ENCODE assay signal across 9 mouse cellular contexts in the genomic region with DNA sequence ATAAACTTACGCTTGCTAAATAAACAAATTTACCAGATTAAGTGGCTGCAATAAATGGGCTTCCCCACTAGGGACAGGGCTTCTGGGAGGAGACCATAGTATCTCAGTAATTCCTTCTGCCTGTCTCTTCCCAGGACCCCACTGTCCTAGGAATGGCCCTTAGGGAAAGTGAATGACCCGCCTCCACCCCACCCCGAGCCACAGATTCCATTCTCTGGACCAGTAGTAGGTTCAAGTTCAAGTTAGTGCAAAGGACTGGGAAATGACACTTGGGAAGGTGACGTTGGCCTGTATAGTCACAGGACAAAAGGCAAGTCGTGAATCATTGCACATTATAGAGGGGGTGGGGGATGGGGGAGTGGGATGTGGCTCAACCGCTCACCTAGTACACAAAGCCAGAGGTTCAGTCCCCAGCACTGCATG. TPM values are rescaled to one million over a fixed set of nuclear protein-coding genes. Genes with fewer than 3 reads are reported as not detected.
A peak's percentile ranks its signal among the peaks of the same experiment; 100 is the strongest.
DNase-seq lines count a peak whose midpoint lies in the region; ATAC-seq and TF ChIP-seq lines count a peak whose summit lies in the region.
"Had no signal": no experiment of that assay in that cellular context is flagged by ENCODE, and none has a peak within 500 bp of the region (broad histone marks: within the 10 kb centered on the region; RNA-seq: fewer than 3 reads in every experiment).

No protein-coding gene starts in this region.

- no peaks in the 10 kb centered on the region for H3K27me3 ChIP-seq in heart, embryonic 14.5 days (ENCODE audit: control insufficient read depth, insufficient read depth, low read length)
- H3K27me3 ChIP-seq in limb, embryonic 13.5 days, result 0 out of 2 replicates have a peak, but pooled peaks cover 4% of the 10 kb centered on the region
- H3K27me3 ChIP-seq in stomach, postnatal 0 days (ENCODE audit: control insufficient read depth, insufficient read depth, low read length), result no peaks in the 10 kb centered on the region

- no peak for DNase-seq in heart, adult 11 months
- peak; percentile 33 to 67 for DNase-seq in spleen, postnatal 4 days (ENCODE audit: low spot score in 2 of 2)
- no peak for DNase-seq in spleen, postnatal 10 days (ENCODE audit: low spot score in 2 of 2)
- DNase-seq in stomach, postnatal 0 days (ENCODE audit: low spot score), result no peak
- no peak for DNase-seq in thymus, postnatal 36 days
- DNase-seq in lung, adult 2 months, result no peak
- DNase-seq: cerebellum, postnatal 36 days had no signal

- no peak overlapping the region for H3K27ac ChIP-seq in heart, embryonic 14.5 days (replicated peaks in 1 of 2; ENCODE audit: control insufficient read depth in 1 of 2, insufficient read depth in 1 of 2, low read depth in 2 of 2, low read length in 2 of 2)
- H3K27ac ChIP-seq in limb, embryonic 13.5 days, result no peak overlapping the region
- H3K27ac ChIP-seq in stomach, postnatal 0 days (replicated peaks), result no peak overlapping the region

- H3K4me2 ChIP-seq in heart, embryonic 14.5 days (ENCODE audit: low read length), result peak overlapping the region; percentile 61
- H3K4me2 ChIP-seq in limb, embryonic 13.5 days (replicated peaks), result peak overlapping the region; percentile 60
- peak overlapping the region; percentile 40 for H3K4me2 ChIP-seq in stomach, postnatal 0 days (replicated peaks; ENCODE audit: low read depth)

- TF ChIP-seq POLR2A in lung, adult 2 months (IDR thresholded peaks at IDR 0.05; ENCODE audit: borderline replicate concordance, extremely low read depth, low read depth, low read length), result no peak

- no peak for ATAC-seq in heart, embryonic 14.5 days (ENCODE audit: insufficient number of reproducible peaks, insufficient read depth, low FRiP score, low read depth)
- ATAC-seq in limb, embryonic 13.5 days (ENCODE audit: low FRiP score, low read depth), result no peak; the same call in 1 of the 2 replicates
- peak; percentile 36 for ATAC-seq in stomach, postnatal 0 days (ENCODE audit: low FRiP score, low TSS enrichment)

- TF ChIP-seq CTCF in stomach, postnatal 0 days (IDR thresholded peaks at IDR 0.05; ENCODE audit: low read depth), result peak; percentile 57
- TF ChIP-seq CTCF in lung, adult 2 months (IDR thresholded peaks at IDR 0.05; ENCODE audit: insufficient read depth, low read length), result no peak

- TF ChIP-seq EP300 in stomach, postnatal 0 days (optimal IDR thresholded peaks at IDR 0.05), result no peak

- 0 out of 2 replicates have a peak overlapping the region, but pooled peaks have one; percentile 40 for H3K9ac ChIP-seq in heart, embryonic 14.5 days (ENCODE audit: low read length)
- no peak overlapping the region for H3K9ac ChIP-seq in limb, embryonic 13.5 days
- no peak overlapping the region for H3K9ac ChIP-seq in stomach, postnatal 0 days (ENCODE audit: low read length)

- H3K9me3 ChIP-seq in heart, embryonic 14.5 days (ENCODE audit: control insufficient read depth, low read length), result no peaks in the 10 kb centered on the region
- no peaks in the 10 kb centered on the region for H3K9me3 ChIP-seq in limb, embryonic 13.5 days
- no peaks in the 10 kb centered on the region for H3K9me3 ChIP-seq in stomach, postnatal 0 days (ENCODE audit: control insufficient read depth, low read length)

- no peaks in the 10 kb centered on the region for H3K36me3 ChIP-seq in heart, embryonic 14.5 days (ENCODE audit: control insufficient read depth, insufficient read depth, low read length)
- no peaks in the 10 kb centered on the region for H3K36me3 ChIP-seq in limb, embryonic 13.5 days
- H3K36me3 ChIP-seq in stomach, postnatal 0 days (ENCODE audit: control insufficient read depth, insufficient read depth, low read length), result no peaks in the 10 kb centered on the region

- 46% methylated on average over 6 of the region's 6 CpGs for WGBS in heart, embryonic 14.5 days
- WGBS in limb, embryonic 13.5 days, result 17% methylated on average over 6 of the region's 6 CpGs
- WGBS in stomach, postnatal 0 days, result 32% methylated on average over 6 of the region's 6 CpGs
- 32% methylated on average over 6 of the region's 6 CpGs for WGBS in lung, adult 2 months

- H3K4me1 ChIP-seq in heart, embryonic 14.5 days (ENCODE audit: control insufficient read depth in 2 of 2, insufficient read depth in 2 of 2, low read length in 2 of 2), result peaks cover 7 to 13% of the 10 kb centered on the region in 2 experiments
- peaks cover 20% of the 10 kb centered on the region for H3K4me1 ChIP-seq in limb, embryonic 13.5 days
- H3K4me1 ChIP-seq in stomach, postnatal 0 days (replicated peaks; ENCODE audit: control insufficient read depth, insufficient read depth), result no peaks in the 10 kb centered on the region
- H3K4me1 ChIP-seq in lung, adult 2 months (ENCODE audit: control insufficient read depth, insufficient read depth, low read length), result no peaks in the 10 kb centered on the region

- no peak overlapping the region for H3K4me3 ChIP-seq in heart, embryonic 14.5 days (ENCODE audit: control insufficient read depth in 1 of 2, insufficient read depth in 1 of 2, low read depth in 1 of 2, low read length in 2 of 2)
- no peak overlapping the region for H3K4me3 ChIP-seq in limb, embryonic 13.5 days
- H3K4me3 ChIP-seq in stomach, postnatal 0 days (ENCODE audit: low read depth, low read length), result no peak overlapping the region
- no peak overlapping the region for H3K4me3 ChIP-seq in lung, adult 2 months (replicated peaks; ENCODE audit: extremely low read depth, low read depth, low read length)

RNA-seq across cellular contexts. Expression of a gene that starts 15.4 kb away (rescaled TPM):
- polyA plus RNA-seq in heart, embryonic 14.5 days (2014; fragmentation: Nextera tagmentation; extraction: Ambion mirVana), result 15.1 and 16.1 TPM in 2 replicates
- 32.8 and 41.5 TPM in 2 replicates for polyA plus RNA-seq in limb, embryonic 13.5 days (2015; fragmentation: Nextera tagmentation; extraction: Ambion mirVana)
- polyA plus RNA-seq in stomach, postnatal 0 days (2015; fragmentation: Nextera tagmentation; extraction: Ambion mirVana), result 18.9 and 20.4 TPM in 2 replicates
- 40.6 and 49.6 TPM in 2 replicates for polyA plus RNA-seq in lung, adult 2 months (2012; rRNA removed)

RNA-seq across cellular contexts. Expression of a gene that starts 19.1 kb away (rescaled TPM):
- 14.2 and 15.9 TPM in 2 replicates for polyA plus RNA-seq in heart, embryonic 14.5 days (2014; fragmentation: Nextera tagmentation; extraction: Ambion mirVana)
- 14.9 TPM in 2 replicates for polyA plus RNA-seq in limb, embryonic 13.5 days (2015; fragmentation: Nextera tagmentation; extraction: Ambion mirVana)
- polyA plus RNA-seq in stomach, postnatal 0 days (2015; fragmentation: Nextera tagmentation; extraction: Ambion mirVana), result 11.3 and 12.7 TPM in 2 replicates
- polyA plus RNA-seq in lung, adult 2 months (2012; rRNA removed), result 29.2 and 34.6 TPM in 2 replicates

RNA-seq across cellular contexts. Expression of a gene that starts 57.6 kb away (rescaled TPM):
- polyA plus RNA-seq in heart, embryonic 14.5 days (2014; fragmentation: Nextera tagmentation; extraction: Ambion mirVana), result not detected in 2 replicates
- polyA plus RNA-seq in limb, embryonic 13.5 days (2015; fragmentation: Nextera tagmentation; extraction: Ambion mirVana), result 0.10 TPM in 1 of 2 replicates, not detected in the other
- polyA plus RNA-seq in stomach, postnatal 0 days (2015; fragmentation: Nextera tagmentation; extraction: Ambion mirVana), result not detected in 2 replicates
- not detected in 2 replicates for polyA plus RNA-seq in lung, adult 2 months (2012; rRNA removed)

Comparison
In these comparisons a context has a peak if more than half of its experiments do, and no peak if none do; other contexts are left out.
1. DNase-seq: peak in spleen, postnatal 4 days (2 of 2); none in heart, adult 11 months (single experiment), spleen, postnatal 10 days (0 of 2), stomach, postnatal 0 days (single experiment), thymus, postnatal 36 days (0 of 2) and lung, adult 2 months (single experiment).
2. Peak in every context shown above with its lines, with median percentiles within 50 percentile points of each other: H3K4me2 ChIP-seq.